Mouse (Mus musculus) limb, embryonic 11.5 days (tissue): ENCODE data around the gene Ppfia1. TPM values are rescaled to one million over a fixed set of nuclear protein-coding genes. Genes with fewer than 3 reads are reported as not detected.

Experiments
- ATAC-seq: fragments of 200-750 bp; cut with Nextera tagmentation; 2 replicates; pipeline ENCODE4 v1.8.0; 2017; ENCODE audit warnings: low read depth; ENCODE audit not compliant: insufficient number of reproducible peaks, low FRiP score, low TSS enrichment
- DNase-seq: peaks from one replicate; pipeline ENCODE4 v3.0.0-alpha.2; 2015; ENCODE audit warnings: low spot score
- H3K27ac ChIP-seq: fragments of 300-500 bp; sonication (generic); replicated peaks from 2 replicates; pipeline ENCODE4 v1.5.1; 2014; ENCODE audit warnings: low read depth, mild to moderate bottlenecking, low read length
- H3K27me3 ChIP-seq: fragments of 300-500 bp; sonication (generic); 2 replicates; pipeline ENCODE4 v1.6.1; 2014; ENCODE audit warnings: mild to moderate bottlenecking, low read length, mixed read lengths; ENCODE audit not compliant: control insufficient read depth, insufficient read depth
- H3K36me3 ChIP-seq: fragments of 300-500 bp; sonication (generic); 2 replicates; pipeline ENCODE4 v1.6.1; 2014; ENCODE audit warnings: mild to moderate bottlenecking, low read length, moderate library complexity, mixed read lengths; ENCODE audit not compliant: control insufficient read depth, insufficient read depth
- H3K4me1 ChIP-seq: fragments of 300-500 bp; sonication (generic); 2 replicates; pipeline ENCODE4 v1.6.1; 2014; ENCODE audit warnings: low read length, mixed read lengths; ENCODE audit not compliant: control insufficient read depth, insufficient read depth
- H3K4me2 ChIP-seq: fragments of 300-500 bp; sonication (generic); 2 replicates; pipeline ENCODE4 v1.6.1; 2014; ENCODE audit warnings: low read depth, mild to moderate bottlenecking, moderate library complexity; ENCODE audit not compliant: severe bottlenecking
- H3K4me3 ChIP-seq: fragments of 300-500 bp; sonication (generic); 2 replicates; pipeline ENCODE4 v1.5.1; 2014; ENCODE audit warnings: low read depth, low read length
- H3K9ac ChIP-seq: fragments of 300-500 bp; sonication (generic); 2 replicates; pipeline ENCODE4 v1.6.1; 2014; ENCODE audit warnings: mild to moderate bottlenecking, low read length
- H3K9me3 ChIP-seq: fragments of 300-500 bp; sonication (generic); 2 replicates; pipeline ENCODE4 v1.6.1; 2016; ENCODE audit warnings: low read length; ENCODE audit not compliant: control insufficient read depth
- WGBS: fragments of 180-500 bp; shearing (Covaris S2); extraction: QIAGEN DNeasy Blood & Tissue Kit; methylation state at CpG from one replicate; pipeline ENCODE4 v1.1.7; 2014; 5-methylcytosine and 5-hydroxymethylcytosine counted together
- polyA plus RNA-seq: library from polyadenylated mRNA; unstranded; fragments of >200 nt; fragmentation: Nextera tagmentation; extraction: Ambion mirVana; gene quantifications from 2 replicates; pipeline ENCODE4 v1.2.1, GENCODE M21; 2014

The Ppfia1 gene
- polyA plus RNA-seq, 1 experiment from 2014 or later = 47.9 TPM

GRCm38 (mm10) chr7:144562016-144562415, 8.5 kb upstream of the Ppfia1 start:
- no peak for ATAC-seq
- no peaks in the 10 kb centered on the region for H3K27me3 ChIP-seq
- no peaks in the 10 kb centered on the region for H3K36me3 ChIP-seq
- H3K9me3 ChIP-seq = no peaks in the 10 kb centered on the region
- 7% methylated on average over 3 of the region's 3 CpGs for WGBS
- no peak overlapping the region for H3K9ac ChIP-seq
- H3K4me1 ChIP-seq = no peaks in the 10 kb centered on the region
- DNase-seq = no peak
- H3K27ac ChIP-seq = no peak overlapping the region
- H3K4me3 ChIP-seq = no peak overlapping the region
- no peak overlapping the region for H3K4me2 ChIP-seq

GRCm38 (mm10) chr7:144560594-144560993, 7.1 kb upstream of the Ppfia1 start:
- Histone ChIP-seq H3K27ac (no peak overlapping the region), H3K27me3 (no peaks in the 10 kb centered on the region), H3K4me2 (no peak overlapping the region), H3K4me1 (no peaks in the 10 kb centered on the region), H3K9me3 (no peaks in the 10 kb centered on the region), H3K36me3 (no peaks in the 10 kb centered on the region), H3K4me3 (no peak overlapping the region), H3K9ac (no peak overlapping the region)
- DNase-seq (no peak), ATAC-seq (no peak)
- WGBS = 89% methylated on average over 4 of the region's 4 CpGs

GRCm38 (mm10) chr7:144558552-144558951, 5.0 kb upstream of the Ppfia1 start:
- Histone ChIP-seq H3K36me3 (no peaks in the 10 kb centered on the region), H3K4me2 (no peak overlapping the region), H3K27me3 (no peaks in the 10 kb centered on the region), H3K27ac (no peak overlapping the region), H3K4me3 (no peak overlapping the region), H3K9ac (no peak overlapping the region), H3K9me3 (no peaks in the 10 kb centered on the region), H3K4me1 (no peaks in the 10 kb centered on the region)
- no peak for DNase-seq
- no peak for ATAC-seq
- WGBS = 57% methylated on average over 6 of the region's 6 CpGs

GRCm38 (mm10) chr7:144554123-144554472, 569 bp upstream of the Ppfia1 start:
- DNase-seq (no peak), ATAC-seq (no peak)
- Histone ChIP-seq H3K9me3 (no peaks in the 10 kb centered on the region), H3K27me3 (no peaks in the 10 kb centered on the region), H3K27ac (no peak overlapping the region), H3K4me2 (peak overlapping the region; percentile 80), H3K4me1 (peaks cover 7% of the 10 kb centered on the region; the same call in 1 of the 2 replicates), H3K4me3 (peak overlapping the region; percentile 88), H3K36me3 (peaks cover 4% of the 10 kb centered on the region; the same call in 1 of the 2 replicates), H3K9ac (peak overlapping the region; percentile 84; the same call in 1 of the 2 replicates)
- WGBS = 31% methylated on average over 8 of the region's 8 CpGs

- DNase-seq = no peak
These were observed 1.3 kb downstream of the Ppfia1 start for GRCm38 (mm10) chr7:144552274-144552673.

GRCm38 (mm10) chr7:144550811-144551210, 2.7 kb downstream of the Ppfia1 start:
- H3K9ac ChIP-seq = no peak overlapping the region
- ATAC-seq (no peak), DNase-seq (no peak)
- no peaks in the 10 kb centered on the region for H3K9me3 ChIP-seq
- 81% methylated on average over 1 of the region's 1 CpGs for WGBS
- no peak overlapping the region for H3K27ac ChIP-seq
- no peak overlapping the region for H3K4me2 ChIP-seq
- H3K27me3 ChIP-seq = no peaks in the 10 kb centered on the region
- H3K36me3 ChIP-seq = peaks cover 5% of the 10 kb centered on the region; the same call in 1 of the 2 replicates
- no peak overlapping the region for H3K4me3 ChIP-seq
- peaks cover 7% of the 10 kb centered on the region; the same call in 1 of the 2 replicates for H3K4me1 ChIP-seq

More at GRCm38 (mm10) chr7:144552274-144552673, 1.3 kb downstream of the Ppfia1 start:
- 92% methylated on average over 8 of the region's 8 CpGs for WGBS
- peak overlapping the region; percentile 80; the same call in 1 of the 2 replicates for H3K4me2 ChIP-seq
- H3K36me3 ChIP-seq = peaks cover 5% of the 10 kb centered on the region; the same call in 1 of the 2 replicates
- no peak for ATAC-seq
- H3K27ac ChIP-seq = no peak overlapping the region
- peak overlapping the region; percentile 88; the same call in 1 of the 2 replicates for H3K4me3 ChIP-seq
- H3K9me3 ChIP-seq = no peaks in the 10 kb centered on the region
- no peaks in the 10 kb centered on the region for H3K27me3 ChIP-seq
- H3K9ac ChIP-seq = peak overlapping the region; percentile 84; the same call in 1 of the 2 replicates
- H3K4me1 ChIP-seq = peaks cover 7% of the 10 kb centered on the region; the same call in 1 of the 2 replicates

- H3K9me3 ChIP-seq = no peaks in the 10 kb centered on the region
- ATAC-seq (no peak), DNase-seq (no peak)
- H3K27me3 ChIP-seq = no peaks in the 10 kb centered on the region
- H3K9ac ChIP-seq = no peak overlapping the region
- H3K36me3 ChIP-seq = peaks cover 5% of the 10 kb centered on the region; the same call in 1 of the 2 replicates
- peaks cover 7% of the 10 kb centered on the region; the same call in 1 of the 2 replicates for H3K4me1 ChIP-seq
- no peak overlapping the region for H3K4me3 ChIP-seq
- H3K4me2 ChIP-seq = no peak overlapping the region
- WGBS = 98% methylated on average over 2 of the region's 2 CpGs
- H3K27ac ChIP-seq = no peak overlapping the region
These were observed 3.5 kb downstream of the Ppfia1 start for GRCm38 (mm10) chr7:144549904-144550566.

GRCm38 (mm10) chr7:144545231-144545630, 8.3 kb downstream of the Ppfia1 start:
- WGBS = 91% methylated on average over 3 of the region's 3 CpGs
- peaks cover 2% of the 10 kb centered on the region; the same call in 1 of the 2 replicates for H3K36me3 ChIP-seq

More at GRCm38 (mm10) chr7:144545231-144545630, 8.3 kb downstream of the Ppfia1 start:
- ATAC-seq = no peak
- DNase-seq = no peak
- H3K4me2 ChIP-seq = no peak overlapping the region
- H3K4me1 ChIP-seq = no peaks in the 10 kb centered on the region
- no peak overlapping the region for H3K9ac ChIP-seq
- no peak overlapping the region for H3K27ac ChIP-seq
- no peaks in the 10 kb centered on the region for H3K27me3 ChIP-seq
- no peak overlapping the region for H3K4me3 ChIP-seq
- no peaks in the 10 kb centered on the region for H3K9me3 ChIP-seq
